Mouse (Mus musculus): ENCODE data around the gene Olfr568. TPM values are rescaled to one million over a fixed set of nuclear protein-coding genes. Genes with fewer than 3 reads are reported as not detected.

The Olfr568 gene
- not detected in 2 replicates for polyA plus RNA-seq (2012; rRNA removed; ENCODE audit: low replicate concordance)

GRCm38 (mm10) chr7:102876822-102877221, at the start of gene Olfr568:
Gene Olfr568 (plus strand): TSS chr7:102877122.

GRCm38 (mm10) chr7:102858665-102859064, 18.3 kb upstream of the Olfr568 start, which contains the start of gene Olfr566:
Gene Olfr566 (minus strand): TSS chr7:102858765.

GRCm38 (mm10) chr7:102890782-102891181, 13.9 kb downstream of the Olfr568 start, which contains the start of gene Olfr569:
Gene Olfr569 (minus strand): TSS chr7:102890882.

GRCm38 (mm10) chr7:102917032-102917875, 40.3 kb downstream of the Olfr568 start, which contains the start of gene Olfr571:
Gene Olfr571 (minus strand): TSS chr7:102917536.

GRCm38 (mm10) chr7:102924109-102924508, 47.2 kb downstream of the Olfr568 start, which contains the start of gene Olfr572:
Gene Olfr572 (plus strand): TSS chr7:102924409.

Other genes starting within 250 kb of the Olfr568 start
- not detected in 2 replicates for gene Olfr554, start 238.7 kb upstream of the Olfr568 start, polyA plus RNA-seq (2012; rRNA removed; ENCODE audit: low replicate concordance)
- gene Olfr555, start 218.3 kb upstream of the Olfr568 start, polyA plus RNA-seq (2012; rRNA removed; ENCODE audit: low replicate concordance), result not detected in 2 replicates
- not detected in 2 replicates for gene Olfr556, start 212.2 kb upstream of the Olfr568 start, polyA plus RNA-seq (2012; rRNA removed; ENCODE audit: low replicate concordance)
- 23.8 and 50.9 TPM in 2 replicates for gene Trim68, start 189.8 kb upstream of the Olfr568 start, polyA plus RNA-seq (2012; rRNA removed; ENCODE audit: low replicate concordance)
- not detected in 2 replicates for gene Olfr557, start 181.2 kb upstream of the Olfr568 start, polyA plus RNA-seq (2012; rRNA removed; ENCODE audit: low replicate concordance)
- gene Olfr558, start 174.9 kb upstream of the Olfr568 start, polyA plus RNA-seq (2012; rRNA removed; ENCODE audit: low replicate concordance), result 2.3 and 6.1 TPM in 2 replicates
- gene Olfr33, start 158.1 kb upstream of the Olfr568 start, polyA plus RNA-seq (2012; rRNA removed; ENCODE audit: low replicate concordance), result 0.33 TPM in 1 of 2 replicates, not detected in the other
- not detected in 2 replicates for gene Olfr559, start 149.6 kb upstream of the Olfr568 start, polyA plus RNA-seq (2012; rRNA removed; ENCODE audit: low replicate concordance)
- gene Olfr560, start 117.8 kb upstream of the Olfr568 start, polyA plus RNA-seq (2012; rRNA removed; ENCODE audit: low replicate concordance), result 0.09 TPM in 1 of 2 replicates, not detected in the other
- 3.2 and 8.0 TPM in 2 replicates for gene Olfr78, start 117.7 kb upstream of the Olfr568 start, polyA plus RNA-seq (2012; rRNA removed; ENCODE audit: low replicate concordance)
- 0.11 TPM in 1 of 2 replicates, not detected in the other for gene Olfr561, start 105.9 kb upstream of the Olfr568 start, polyA plus RNA-seq (2012; rRNA removed; ENCODE audit: low replicate concordance)
- gene Olfr564, start 73.6 kb upstream of the Olfr568 start, polyA plus RNA-seq (2012; rRNA removed; ENCODE audit: low replicate concordance), result not detected in 2 replicates
- not detected in 2 replicates for gene Olfr566, start 18.4 kb upstream of the Olfr568 start, polyA plus RNA-seq (2012; rRNA removed; ENCODE audit: low replicate concordance)
- gene Olfr569, start 13.8 kb downstream of the Olfr568 start, polyA plus RNA-seq (2012; rRNA removed; ENCODE audit: low replicate concordance), result not detected in 2 replicates
- not detected in 2 replicates for gene Olfr570, start 17.5 kb downstream of the Olfr568 start, polyA plus RNA-seq (2012; rRNA removed; ENCODE audit: low replicate concordance)
- not detected in 2 replicates for gene Olfr571, start 40.4 kb downstream of the Olfr568 start, polyA plus RNA-seq (2012; rRNA removed; ENCODE audit: low replicate concordance)
- gene Olfr572, start 47.3 kb downstream of the Olfr568 start, polyA plus RNA-seq (2012; rRNA removed; ENCODE audit: low replicate concordance), result not detected in 2 replicates
- not detected in 2 replicates for gene Olfr573-ps1, start 65.5 kb downstream of the Olfr568 start, polyA plus RNA-seq (2012; rRNA removed; ENCODE audit: low replicate concordance)
- gene Olfr574, start 71.3 kb downstream of the Olfr568 start, polyA plus RNA-seq (2012; rRNA removed; ENCODE audit: low replicate concordance), result not detected in 2 replicates
- gene Olfr575, start 81.7 kb downstream of the Olfr568 start, polyA plus RNA-seq (2012; rRNA removed; ENCODE audit: low replicate concordance), result not detected in 2 replicates
- gene Olfr576, start 85.5 kb downstream of the Olfr568 start, polyA plus RNA-seq (2012; rRNA removed; ENCODE audit: low replicate concordance), result not detected in 2 replicates
- not detected in 2 replicates for gene Olfr577, start 98.8 kb downstream of the Olfr568 start, polyA plus RNA-seq (2012; rRNA removed; ENCODE audit: low replicate concordance)
- not detected in 2 replicates for gene Olfr578, start 112.2 kb downstream of the Olfr568 start, polyA plus RNA-seq (2012; rRNA removed; ENCODE audit: low replicate concordance)
- gene Olfr582, start 160.9 kb downstream of the Olfr568 start, polyA plus RNA-seq (2012; rRNA removed; ENCODE audit: low replicate concordance), result not detected in 2 replicates
- gene Olfr583, start 174.2 kb downstream of the Olfr568 start, polyA plus RNA-seq (2012; rRNA removed; ENCODE audit: low replicate concordance), result not detected in 2 replicates
- gene Olfr584, start 204.8 kb downstream of the Olfr568 start, polyA plus RNA-seq (2012; rRNA removed; ENCODE audit: low replicate concordance), result not detected in 2 replicates
- gene Olfr585, start 220.6 kb downstream of the Olfr568 start, polyA plus RNA-seq (2012; rRNA removed; ENCODE audit: low replicate concordance), result not detected in 2 replicates
- gene Olfr586, start 248.5 kb downstream of the Olfr568 start, polyA plus RNA-seq (2012; rRNA removed; ENCODE audit: low replicate concordance), result not detected in 2 replicates

All from mammary gland, adult 2 months (tissue).